Mouse (Mus musculus): Measurements from ENCODE around the gene Fam161b. TPM values are rescaled to one million over a fixed set of nuclear protein-coding genes. Genes with fewer than 3 reads are reported as not detected.
A peak's percentile ranks its signal among the peaks of the same experiment; 100 is the strongest.

Gene Fam161b
- polyA plus RNA-seq, 1 experiment from 2014 or later: 1.0 TPM

DNA sequence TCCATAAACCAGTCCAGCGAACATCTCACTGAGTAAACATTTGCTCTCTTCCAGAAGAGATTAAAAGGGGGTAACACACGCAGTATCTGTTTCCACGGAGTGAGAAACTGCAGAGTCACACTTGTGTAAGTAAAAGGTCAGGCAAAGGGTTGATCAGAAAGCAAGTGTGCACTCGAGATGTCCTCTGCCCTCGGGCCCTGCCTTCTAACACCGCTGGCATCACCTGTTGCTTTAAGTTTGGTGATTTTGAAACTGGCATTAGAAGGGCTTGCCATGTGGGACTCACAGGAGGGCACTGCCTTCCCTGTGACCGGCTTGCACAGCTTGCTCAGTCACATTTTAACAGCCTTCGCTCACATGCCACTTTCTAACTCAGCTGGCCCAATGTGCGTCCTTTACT lies 38.0 kb upstream of the Fam161b start:
- no peaks in the 10 kb centered on the region for H3K9me3 ChIP-seq (replicated peaks; ENCODE audit: control insufficient read depth, low read length)
- peak; percentile 22; the same call in 1 of the 2 replicates for ATAC-seq (ENCODE audit: low read depth)
- no peaks in the 10 kb centered on the region for H3K36me3 ChIP-seq (ENCODE audit: control insufficient read depth, insufficient read depth)
- H3K4me2 ChIP-seq (ENCODE audit: low read depth, low read length): 0 out of 2 replicates have a peak overlapping the region, but pooled peaks have one; percentile 17
- H3K27ac ChIP-seq (ENCODE audit: low read length): peak overlapping the region; percentile 75
- no peak overlapping the region for H3K9ac ChIP-seq (ENCODE audit: low read depth, low read length)
- no peaks in the 10 kb centered on the region for H3K27me3 ChIP-seq (ENCODE audit: control insufficient read depth, insufficient read depth, low read depth, low read length)
- no peak overlapping the region for H3K4me3 ChIP-seq (ENCODE audit: low read depth, low read length)
- peaks cover 6% of the 10 kb centered on the region for H3K4me1 ChIP-seq (ENCODE audit: control insufficient read depth, low read depth, low read length)
- 63% methylated on average over 9 of the region's 9 CpGs for WGBS (ENCODE audit: insufficient replicate concordance)

GRCm38 (mm10) chr12:84399135-84399534 lies 37.5 kb upstream of the Fam161b start:
- Histone ChIP-seq H3K9me3 (replicated peaks; ENCODE audit: control insufficient read depth, low read length) (no peaks in the 10 kb centered on the region), H3K27me3 (ENCODE audit: control insufficient read depth, insufficient read depth, low read depth, low read length) (no peaks in the 10 kb centered on the region), H3K27ac (ENCODE audit: low read length) (peak overlapping the region; percentile 75), H3K4me1 (ENCODE audit: control insufficient read depth, low read depth, low read length) (peaks cover 6% of the 10 kb centered on the region), H3K9ac (ENCODE audit: low read depth, low read length) (no peak overlapping the region), H3K4me2 (ENCODE audit: low read depth, low read length) (0 out of 2 replicates have a peak overlapping the region, but pooled peaks have one; percentile 17), H3K36me3 (ENCODE audit: control insufficient read depth, insufficient read depth) (no peaks in the 10 kb centered on the region), H3K4me3 (ENCODE audit: low read depth, low read length) (no peak overlapping the region)
- WGBS (ENCODE audit: insufficient replicate concordance): 76% methylated on average over 9 of the region's 9 CpGs
- no peak for ATAC-seq (ENCODE audit: low read depth)

DNA sequence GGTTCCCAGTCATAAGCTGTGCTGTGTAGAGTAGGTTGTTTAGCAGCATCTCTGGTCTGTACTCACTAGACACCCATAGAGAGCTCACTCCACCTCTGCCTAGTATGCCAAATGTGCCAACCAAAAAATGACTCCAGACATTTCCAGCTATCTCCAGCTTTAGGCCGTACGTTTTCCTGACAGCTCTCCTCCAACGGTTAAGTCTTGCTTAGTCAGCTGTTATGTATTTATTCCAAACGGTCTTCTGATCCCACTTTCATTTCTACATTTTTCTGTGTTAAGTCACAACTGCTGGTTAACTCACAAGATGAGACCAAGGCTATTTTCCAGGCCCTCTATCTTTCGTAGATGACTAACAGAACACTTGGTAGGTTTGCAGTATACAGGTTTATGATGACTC lies 37.0 kb upstream of the Fam161b start:
- H3K27me3 ChIP-seq (ENCODE audit: control insufficient read depth, insufficient read depth, low read depth, low read length): no peaks in the 10 kb centered on the region
- no peak overlapping the region for H3K9ac ChIP-seq (ENCODE audit: low read depth, low read length)
- WGBS (ENCODE audit: insufficient replicate concordance): 71% methylated on average over 5 of the region's 5 CpGs
- ATAC-seq (ENCODE audit: low read depth): no peak
- H3K4me1 ChIP-seq (ENCODE audit: control insufficient read depth, low read depth, low read length): peaks cover 6% of the 10 kb centered on the region
- H3K36me3 ChIP-seq (ENCODE audit: control insufficient read depth, insufficient read depth): no peaks in the 10 kb centered on the region
- no peaks in the 10 kb centered on the region for H3K9me3 ChIP-seq (replicated peaks; ENCODE audit: control insufficient read depth, low read length)
- no peak overlapping the region for H3K4me3 ChIP-seq (ENCODE audit: low read depth, low read length)
- no peak overlapping the region for H3K4me2 ChIP-seq (ENCODE audit: low read depth, low read length)
- peak overlapping the region; percentile 19; the same call in 1 of the 2 replicates for H3K27ac ChIP-seq (ENCODE audit: low read length)

GRCm38 (mm10) chr12:84397685-84398084 lies 36.1 kb upstream of the Fam161b start:
- Histone ChIP-seq H3K27ac (ENCODE audit: low read length) (no peak overlapping the region), H3K36me3 (ENCODE audit: control insufficient read depth, insufficient read depth) (no peaks in the 10 kb centered on the region), H3K4me3 (ENCODE audit: low read depth, low read length) (no peak overlapping the region), H3K4me2 (ENCODE audit: low read depth, low read length) (no peak overlapping the region), H3K9ac (ENCODE audit: low read depth, low read length) (no peak overlapping the region), H3K27me3 (ENCODE audit: control insufficient read depth, insufficient read depth, low read depth, low read length) (no peaks in the 10 kb centered on the region), H3K4me1 (ENCODE audit: control insufficient read depth, low read depth, low read length) (peaks cover 6% of the 10 kb centered on the region), H3K9me3 (replicated peaks; ENCODE audit: control insufficient read depth, low read length) (no peaks in the 10 kb centered on the region)
- ATAC-seq (ENCODE audit: low read depth): no peak

DNA sequence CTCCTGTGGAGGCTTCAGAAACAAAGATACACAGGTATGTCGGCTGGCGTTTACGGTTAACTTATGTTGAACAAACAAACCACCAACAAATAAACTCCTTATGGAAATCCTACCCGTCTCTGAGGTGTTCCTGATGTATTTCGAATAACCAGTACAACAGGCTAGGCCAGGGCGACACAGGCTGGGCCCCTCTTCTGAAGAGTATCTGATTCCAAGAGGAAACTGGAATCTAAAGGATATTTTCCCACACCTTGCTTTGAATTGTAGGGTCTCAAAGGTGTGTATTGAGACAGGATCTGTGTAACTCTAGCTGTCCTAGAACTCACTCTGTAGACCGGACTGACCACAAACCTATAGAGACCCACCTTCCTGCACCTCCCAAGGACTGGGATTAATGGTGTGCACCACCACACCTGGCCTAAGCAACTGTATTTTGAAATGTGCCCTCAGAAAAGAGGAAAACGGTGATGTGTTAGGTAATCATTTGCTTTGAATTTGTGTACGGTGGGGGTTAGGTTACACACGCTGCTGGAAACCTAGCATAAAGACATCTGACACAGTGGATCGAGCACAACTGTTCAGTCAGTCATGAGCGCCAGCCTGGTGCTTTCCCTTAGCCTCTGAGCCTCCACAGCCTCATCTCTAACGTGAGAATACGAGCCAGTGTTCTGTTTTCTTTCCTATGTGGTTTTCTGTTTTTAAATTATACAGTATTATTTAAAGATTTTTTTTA lies 35.5 kb upstream of the Fam161b start:
- Histone ChIP-seq H3K36me3 (ENCODE audit: control insufficient read depth, insufficient read depth) (no peaks in the 10 kb centered on the region), H3K4me2 (ENCODE audit: low read depth, low read length) (no peak overlapping the region), H3K4me1 (ENCODE audit: control insufficient read depth, low read depth, low read length) (peaks cover 6% of the 10 kb centered on the region), H3K27me3 (ENCODE audit: control insufficient read depth, insufficient read depth, low read depth, low read length) (no peaks in the 10 kb centered on the region), H3K4me3 (ENCODE audit: low read depth, low read length) (no peak overlapping the region), H3K9ac (ENCODE audit: low read depth, low read length) (no peak overlapping the region), H3K27ac (ENCODE audit: low read length) (peak overlapping the region; percentile 8; the same call in 1 of the 2 replicates), H3K9me3 (replicated peaks; ENCODE audit: control insufficient read depth, low read length) (no peaks in the 10 kb centered on the region)
- ATAC-seq (ENCODE audit: low read depth): peak; percentile 75
- WGBS (ENCODE audit: insufficient replicate concordance): 67% methylated on average over 14 of the region's 14 CpGs

GRCm38 (mm10) chr12:84393847-84394246 lies 32.2 kb upstream of the Fam161b start:
- Histone ChIP-seq H3K4me3 (ENCODE audit: low read depth, low read length) (no peak overlapping the region), H3K27me3 (ENCODE audit: control insufficient read depth, insufficient read depth, low read depth, low read length) (no peaks in the 10 kb centered on the region), H3K9ac (ENCODE audit: low read depth, low read length) (no peak overlapping the region), H3K4me2 (ENCODE audit: low read depth, low read length) (no peak overlapping the region), H3K27ac (ENCODE audit: low read length) (no peak overlapping the region), H3K4me1 (ENCODE audit: control insufficient read depth, low read depth, low read length) (peaks cover 3% of the 10 kb centered on the region), H3K9me3 (replicated peaks; ENCODE audit: control insufficient read depth, low read length) (no peaks in the 10 kb centered on the region), H3K36me3 (ENCODE audit: control insufficient read depth, insufficient read depth) (no peaks in the 10 kb centered on the region; the same call in 1 of the 2 replicates)
- WGBS (ENCODE audit: insufficient replicate concordance): 73% methylated on average over 5 of the region's 5 CpGs
- no peak for ATAC-seq (ENCODE audit: low read depth)

DNA sequence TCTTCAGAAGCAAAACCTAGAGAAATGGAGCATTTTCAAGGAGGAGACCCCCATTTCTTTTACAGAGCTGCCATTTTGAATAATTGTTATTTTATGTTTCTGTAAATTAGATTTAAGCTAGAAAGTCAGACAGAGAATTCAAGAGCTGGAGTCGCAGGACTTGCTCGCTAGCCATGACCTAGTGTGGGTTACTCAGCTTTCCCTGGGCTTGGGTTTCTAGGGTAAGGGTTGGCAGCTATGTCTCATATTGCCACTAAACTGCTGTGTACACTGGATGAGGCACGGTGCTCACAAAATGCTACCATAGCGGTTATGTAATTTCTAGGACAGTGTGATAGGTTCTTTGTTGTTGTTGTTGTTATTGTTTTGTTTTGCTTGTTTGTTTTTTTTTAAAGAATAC lies 31.0 kb upstream of the Fam161b start:
- peaks cover 9% of the 10 kb centered on the region for H3K4me1 ChIP-seq (ENCODE audit: control insufficient read depth, low read depth, low read length)
- no peak overlapping the region for H3K4me2 ChIP-seq (ENCODE audit: low read depth, low read length)
- H3K27me3 ChIP-seq (ENCODE audit: control insufficient read depth, insufficient read depth, low read depth, low read length): no peaks in the 10 kb centered on the region
- no peak overlapping the region for H3K9ac ChIP-seq (ENCODE audit: low read depth, low read length)
- no peak overlapping the region for H3K27ac ChIP-seq (ENCODE audit: low read length)
- no peaks in the 10 kb centered on the region for H3K9me3 ChIP-seq (replicated peaks; ENCODE audit: control insufficient read depth, low read length)
- no peak overlapping the region for H3K4me3 ChIP-seq (ENCODE audit: low read depth, low read length)
- 80% methylated on average over 4 of the region's 4 CpGs for WGBS (ENCODE audit: insufficient replicate concordance)
- no peak for ATAC-seq (ENCODE audit: low read depth)
- H3K36me3 ChIP-seq (ENCODE audit: control insufficient read depth, insufficient read depth): no peaks in the 10 kb centered on the region; the same call in 1 of the 2 replicates

DNA sequence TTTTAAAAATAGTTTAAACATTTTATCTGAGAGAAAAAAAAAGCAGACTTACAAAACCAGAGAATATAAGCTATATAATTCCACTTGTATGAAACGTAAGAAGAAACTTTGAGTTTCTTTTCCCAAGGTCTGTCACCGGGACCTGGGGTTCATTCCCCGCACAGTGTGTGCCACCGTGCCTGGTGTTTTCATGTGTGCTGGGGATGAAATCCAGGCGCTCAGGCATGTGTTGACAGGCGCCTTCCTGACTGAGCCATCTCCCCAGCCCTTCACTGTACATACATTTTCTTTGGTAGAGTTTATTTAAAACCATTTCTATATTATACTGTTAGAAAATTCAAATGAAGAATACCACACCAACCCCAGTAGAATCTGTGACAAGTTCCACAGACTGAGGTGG lies 28.7 kb upstream of the Fam161b start:
- no peak overlapping the region for H3K4me2 ChIP-seq (ENCODE audit: low read depth, low read length)
- no peak overlapping the region for H3K9ac ChIP-seq (ENCODE audit: low read depth, low read length)
- H3K27me3 ChIP-seq (ENCODE audit: control insufficient read depth, insufficient read depth, low read depth, low read length): no peaks in the 10 kb centered on the region
- H3K36me3 ChIP-seq (ENCODE audit: control insufficient read depth, insufficient read depth): no peaks in the 10 kb centered on the region; the same call in 1 of the 2 replicates
- no peak for ATAC-seq (ENCODE audit: low read depth)
- no peak overlapping the region for H3K4me3 ChIP-seq (ENCODE audit: low read depth, low read length)
- H3K27ac ChIP-seq (ENCODE audit: low read length): no peak overlapping the region
- peaks cover 10% of the 10 kb centered on the region for H3K4me1 ChIP-seq (ENCODE audit: control insufficient read depth, low read depth, low read length)
- H3K9me3 ChIP-seq (replicated peaks; ENCODE audit: control insufficient read depth, low read length): no peaks in the 10 kb centered on the region
- WGBS (ENCODE audit: insufficient replicate concordance): 79% methylated on average over 6 of the region's 6 CpGs

- Histone ChIP-seq H3K27me3 (ENCODE audit: control insufficient read depth, insufficient read depth, low read depth, low read length) (no peaks in the 10 kb centered on the region), H3K4me1 (ENCODE audit: control insufficient read depth, low read depth, low read length) (peaks cover 11% of the 10 kb centered on the region), H3K4me2 (ENCODE audit: low read depth, low read length) (no peak overlapping the region), H3K9me3 (replicated peaks; ENCODE audit: control insufficient read depth, low read length) (no peaks in the 10 kb centered on the region), H3K4me3 (ENCODE audit: low read depth, low read length) (no peak overlapping the region), H3K36me3 (ENCODE audit: control insufficient read depth, insufficient read depth) (no peaks in the 10 kb centered on the region; the same call in 1 of the 2 replicates), H3K9ac (ENCODE audit: low read depth, low read length) (no peak overlapping the region), H3K27ac (ENCODE audit: low read length) (no peak overlapping the region)
- no peak for ATAC-seq (ENCODE audit: low read depth)
- 23% methylated on average over 14 of the region's 14 CpGs for WGBS (ENCODE audit: insufficient replicate concordance)
Observed at GRCm38 (mm10) chr12:84388774-84389400, 27.3 kb upstream of the Fam161b start.

All from liver, embryonic 16.5 days (tissue).